Mouse (Mus musculus) liver, embryonic 16.5 days (tissue): ENCODE results near the gene Dand5. TPM values are rescaled to one million over a fixed set of nuclear protein-coding genes. Genes with fewer than 3 reads are reported as not detected.

Experiments
- ATAC-seq: fragments of 200-750 bp; cut with Nextera tagmentation; 2 replicates; pipeline ENCODE4 v1.8.0; 2017; ENCODE audit warnings: low read depth, mild to moderate bottlenecking, moderate number of reproducible peaks, moderate library complexity
- H3K27ac ChIP-seq: fragments of 300-500 bp; sonication (generic); 2 replicates; pipeline ENCODE4 v1.5.1; 2014; ENCODE audit warnings: mild to moderate bottlenecking, low read length
- H3K27me3 ChIP-seq: fragments of 300-500 bp; sonication (generic); 2 replicates; pipeline ENCODE4 v1.6.1; 2014; ENCODE audit warnings: low read depth, low read length, mixed read lengths; ENCODE audit not compliant: control insufficient read depth, insufficient read depth
- H3K36me3 ChIP-seq: fragments of 300-500 bp; sonication (generic); 2 replicates; pipeline ENCODE4 v1.6.1; 2014; ENCODE audit warnings: mild to moderate bottlenecking; ENCODE audit not compliant: control insufficient read depth, insufficient read depth
- H3K4me1 ChIP-seq: fragments of 300-500 bp; sonication (generic); 2 replicates; pipeline ENCODE4 v1.6.1; 2014; ENCODE audit warnings: low read depth, low read length, mixed read lengths; ENCODE audit not compliant: control insufficient read depth
- H3K4me2 ChIP-seq: fragments of 300-500 bp; sonication (generic); 2 replicates; pipeline ENCODE4 v1.6.1; 2014; ENCODE audit warnings: low read depth, low read length, mixed read lengths
- H3K4me3 ChIP-seq: fragments of 300-500 bp; sonication (generic); 2 replicates; pipeline ENCODE4 v1.5.1; 2014; ENCODE audit warnings: low read depth, mild to moderate bottlenecking, low read length
- H3K9ac ChIP-seq: fragments of 300-500 bp; sonication (generic); 2 replicates; pipeline ENCODE4 v1.6.1; 2014; ENCODE audit warnings: low read depth, low read length
- H3K9me3 ChIP-seq: fragments of 300-500 bp; sonication (generic); replicated peaks from 2 replicates; pipeline ENCODE4 v1.6.1; 2016; ENCODE audit warnings: low read length; ENCODE audit not compliant: control insufficient read depth
- WGBS: fragments of 180-500 bp; shearing (Covaris S2); extraction: QIAGEN DNeasy Blood & Tissue Kit; methylation state at CpG from one replicate; pipeline ENCODE4 v1.1.7; 2014; ENCODE audit not compliant: insufficient replicate concordance; 5-methylcytosine and 5-hydroxymethylcytosine counted together
- polyA plus RNA-seq: library from polyadenylated mRNA; unstranded; fragments of >200 nt; fragmentation: Nextera tagmentation; extraction: Ambion mirVana; gene quantifications from 2 replicates; pipeline ENCODE4 v1.2.1, GENCODE M21; 2015

The Dand5 gene
- polyA plus RNA-seq, 1 experiment from 2014 or later: 3.0 TPM

- peaks cover 2% of the 10 kb centered on the region; the same call in 1 of the 2 replicates for H3K9me3 ChIP-seq
- peak overlapping the region; percentile 33; the same call in 1 of the 2 replicates for H3K9ac ChIP-seq
- H3K4me3 ChIP-seq: peak overlapping the region; percentile 51
- peaks cover 20% of the 10 kb centered on the region for H3K4me1 ChIP-seq
- no peaks in the 10 kb centered on the region for H3K36me3 ChIP-seq
- H3K4me2 ChIP-seq: peak overlapping the region; percentile 79
- WGBS: 1% methylated on average over 32 of the region's 32 CpGs
- peaks cover 25% of the 10 kb centered on the region for H3K27me3 ChIP-seq
- peak; percentile 72 for ATAC-seq
- no peak overlapping the region for H3K27ac ChIP-seq
Observed at GRCm38 (mm10) chr8:84810896-84811295, 11.7 kb downstream of the Dand5 start.

GRCm38 (mm10) chr8:84809941-84810280 is 12.7 kb downstream of the Dand5 start:
- ATAC-seq: no peak
- H3K4me1 ChIP-seq: peaks cover 12% of the 10 kb centered on the region
- peaks cover 33% of the 10 kb centered on the region for H3K27me3 ChIP-seq

GRCm38 (mm10) chr8:84809109-84809940 is 13.3 kb downstream of the Dand5 start:
- 65% methylated on average over 12 of the region's 12 CpGs for WGBS

More at GRCm38 (mm10) chr8:84809941-84810280, 12.7 kb downstream of the Dand5 start:
- Histone ChIP-seq H3K9me3 (peaks cover 4% of the 10 kb centered on the region; the same call in 1 of the 2 replicates), H3K36me3 (no peaks in the 10 kb centered on the region), H3K4me2 (no peak overlapping the region), H3K27ac (no peak overlapping the region), H3K4me3 (no peak overlapping the region), H3K9ac (no peak overlapping the region)
- WGBS: 75% methylated on average over 5 of the region's 5 CpGs

GRCm38 (mm10) chr8:84806031-84806430 is 16.6 kb downstream of the Dand5 start:
- Histone ChIP-seq H3K4me3 (no peak overlapping the region), H3K9me3 (peaks cover 4% of the 10 kb centered on the region; the same call in 1 of the 2 replicates), H3K4me2 (no peak overlapping the region), H3K4me1 (peaks cover 7% of the 10 kb centered on the region), H3K27ac (no peak overlapping the region), H3K27me3 (peaks cover 30% of the 10 kb centered on the region), H3K9ac (no peak overlapping the region), H3K36me3 (no peaks in the 10 kb centered on the region)
- WGBS: 87% methylated on average over 5 of the region's 5 CpGs
- no peak for ATAC-seq

More at GRCm38 (mm10) chr8:84809109-84809940, 13.3 kb downstream of the Dand5 start:
- Histone ChIP-seq H3K4me1 (peaks cover 11% of the 10 kb centered on the region), H3K27ac (no peak overlapping the region), H3K9me3 (peaks cover 4% of the 10 kb centered on the region; the same call in 1 of the 2 replicates), H3K36me3 (no peaks in the 10 kb centered on the region), H3K9ac (no peak overlapping the region), H3K4me3 (no peak overlapping the region), H3K27me3 (peaks cover 30% of the 10 kb centered on the region), H3K4me2 (no peak overlapping the region)
- no peak for ATAC-seq

GRCm38 (mm10) chr8:84799999-84800831 is 22.4 kb downstream of the Dand5 start, which contains the start of gene Nfix:
TSS of gene Nfix (minus strand) at chr8:84800344.
- no peaks in the 10 kb centered on the region for H3K36me3 ChIP-seq
- H3K4me3 ChIP-seq: peak within 1 kb of the TSS; percentile 79
- peak; percentile 57 for ATAC-seq
- no peaks in the 10 kb centered on the region for H3K9me3 ChIP-seq
- peak within 1 kb of the TSS; percentile 78 for H3K9ac ChIP-seq
- peaks cover 20% of the 10 kb centered on the region for H3K4me1 ChIP-seq
- 1% methylated on average over 71 of the region's 125 CpGs for WGBS
- H3K27me3 ChIP-seq: peaks cover 65% of the 10 kb centered on the region
- H3K4me2 ChIP-seq: peak within 1 kb of the TSS; percentile 90
- H3K27ac ChIP-seq: no peak within 1 kb of the TSS; the same call in 1 of the 2 replicates

GRCm38 (mm10) chr8:84799136-84799931 is 23.3 kb downstream of the Dand5 start:
- Histone ChIP-seq H3K4me2 (peak overlapping the region; percentile 90), H3K9ac (peak overlapping the region; percentile 78), H3K27ac (no peak overlapping the region; the same call in 1 of the 2 replicates), H3K27me3 (peaks cover 62% of the 10 kb centered on the region), H3K9me3 (no peaks in the 10 kb centered on the region), H3K4me1 (peaks cover 20% of the 10 kb centered on the region), H3K4me3 (peak overlapping the region; percentile 79), H3K36me3 (no peaks in the 10 kb centered on the region)
- peak; percentile 35 for ATAC-seq
- under 1% methylated on average over 95 of the region's 108 CpGs for WGBS

GRCm38 (mm10) chr8:84798446-84799135 is 24.0 kb downstream of the Dand5 start:
- H3K27me3 ChIP-seq: peaks cover 60% of the 10 kb centered on the region
- no peak for ATAC-seq
- H3K9me3 ChIP-seq: no peaks in the 10 kb centered on the region
- peak overlapping the region; percentile 78; the same call in 1 of the 2 replicates for H3K9ac ChIP-seq
- WGBS: 67% methylated on average over 10 of the region's 10 CpGs
- no peak overlapping the region for H3K27ac ChIP-seq
- H3K36me3 ChIP-seq: no peaks in the 10 kb centered on the region
- H3K4me2 ChIP-seq: peak overlapping the region; percentile 90
- peak overlapping the region; percentile 79 for H3K4me3 ChIP-seq
- peaks cover 20% of the 10 kb centered on the region for H3K4me1 ChIP-seq

GRCm38 (mm10) chr8:84797971-84798370 is 24.7 kb downstream of the Dand5 start:
- H3K27ac ChIP-seq: no peak overlapping the region
- ATAC-seq: no peak
- peaks cover 20% of the 10 kb centered on the region for H3K4me1 ChIP-seq
- no peaks in the 10 kb centered on the region for H3K9me3 ChIP-seq
- no peaks in the 10 kb centered on the region for H3K36me3 ChIP-seq
- no peak overlapping the region for H3K4me3 ChIP-seq
- peaks cover 56% of the 10 kb centered on the region for H3K27me3 ChIP-seq
- WGBS: 79% methylated on average over 6 of the region's 6 CpGs
- no peak overlapping the region for H3K4me2 ChIP-seq
- H3K9ac ChIP-seq: no peak overlapping the region
